ENCODE assay signal across 32 mouse cellular contexts in the genomic region with DNA sequence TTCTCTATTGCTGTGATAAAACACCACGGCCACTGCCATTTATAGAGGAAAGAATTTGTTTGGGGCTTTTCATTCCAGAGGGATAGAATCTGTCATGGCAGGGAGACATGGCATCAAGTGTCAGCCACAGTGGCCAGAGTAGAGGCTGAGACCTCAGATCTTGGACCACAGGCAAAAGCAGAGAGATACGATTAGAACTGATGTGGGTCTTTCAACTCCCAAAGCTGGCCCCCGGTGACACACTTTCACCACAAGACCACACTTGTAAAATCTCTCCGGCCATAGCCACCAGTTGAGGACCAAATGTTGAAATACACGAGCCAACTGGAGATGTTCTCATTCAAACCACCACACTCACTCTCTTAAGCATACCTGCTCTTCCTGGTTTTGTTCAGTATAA. TPM values are rescaled to one million over a fixed set of nuclear protein-coding genes. Genes with fewer than 3 reads are reported as not detected.
"Had no signal": no experiment of that assay in that cellular context is flagged by ENCODE, and none has a peak within 500 bp of the region (broad histone marks: within the 10 kb centered on the region; RNA-seq: fewer than 3 reads in every experiment).

No protein-coding gene starts in this region.

- H3K9me3 ChIP-seq: limb, embryonic 10.5 days; limb, embryonic 12.5 days; limb, embryonic 13.5 days; limb, embryonic 15.5 days; liver, embryonic 12.5 days; liver, embryonic 13.5 days; liver, embryonic 15.5 days; lung, embryonic 15.5 days; megakaryocyte, embryonic 14.5 days; midbrain, embryonic 10.5 days; midbrain, embryonic 12.5 days; midbrain, embryonic 13.5 days; midbrain, embryonic 15.5 days; neural tube, embryonic 12.5 days had no signal

- H3K27me3 ChIP-seq: limb, embryonic 12.5 days; limb, embryonic 13.5 days; limb, embryonic 15.5 days; liver, embryonic 12.5 days; liver, embryonic 13.5 days; liver, embryonic 15.5 days; lung, embryonic 15.5 days; megakaryocyte, embryonic 14.5 days; midbrain, embryonic 12.5 days; midbrain, embryonic 13.5 days; midbrain, embryonic 15.5 days; neural tube, embryonic 12.5 days had no signal

- H3K4me3 ChIP-seq: limb, embryonic 10.5 days; limb, embryonic 12.5 days; limb, embryonic 13.5 days; limb, embryonic 15.5 days; liver, embryonic 12.5 days; liver, embryonic 13.5 days; liver, embryonic 15.5 days; lung, embryonic 15.5 days; megakaryocyte, embryonic 14.5 days; midbrain, embryonic 10.5 days; midbrain, embryonic 12.5 days; midbrain, embryonic 13.5 days; midbrain, embryonic 15.5 days; myocyte; neural tube, embryonic 12.5 days had no signal

- H3K4me1 ChIP-seq: limb, embryonic 12.5 days; limb, embryonic 15.5 days; liver, embryonic 12.5 days; liver, embryonic 13.5 days; liver, embryonic 15.5 days; megakaryocyte, embryonic 14.5 days; midbrain, embryonic 10.5 days; midbrain, embryonic 12.5 days; midbrain, embryonic 13.5 days; midbrain, embryonic 15.5 days; neural tube, embryonic 12.5 days had no signal

- ATAC-seq: liver, embryonic 12.5 days; liver, postnatal 0 days; lung, postnatal 0 days; midbrain, embryonic 13.5 days; midbrain, embryonic 15.5 days had no signal

- H3K9ac ChIP-seq: limb, embryonic 12.5 days; limb, embryonic 13.5 days; limb, embryonic 15.5 days; liver, embryonic 12.5 days; liver, embryonic 13.5 days; liver, embryonic 14.5 days; liver, embryonic 15.5 days; liver, postnatal 0 days; lung, embryonic 14.5 days; lung, embryonic 15.5 days; midbrain, embryonic 12.5 days; midbrain, embryonic 13.5 days; midbrain, embryonic 15.5 days; neural tube, embryonic 12.5 days had no signal

- DNase-seq: left cerebral cortex, postnatal 4 days; liver; liver, embryonic 13.5 days; liver, postnatal 0 days; lung, adult 18-20 months; lung, adult 2 months; lung, embryonic 14.5 days; lung, postnatal 10 days; lung, postnatal 14 days; lung, postnatal 36 days; lung, postnatal 4 days; midbrain, embryonic 14.5 days had no signal

- H3K36me3 ChIP-seq: limb, embryonic 10.5 days; limb, embryonic 12.5 days; limb, embryonic 13.5 days; limb, embryonic 15.5 days; liver, embryonic 12.5 days; liver, embryonic 13.5 days; liver, embryonic 15.5 days; lung, embryonic 15.5 days; midbrain, embryonic 10.5 days; midbrain, embryonic 12.5 days; midbrain, embryonic 13.5 days; midbrain, embryonic 15.5 days; neural tube, embryonic 12.5 days had no signal

- H3K27ac ChIP-seq: limb, embryonic 10.5 days; limb, embryonic 12.5 days; limb, embryonic 13.5 days; limb, embryonic 15.5 days; liver, embryonic 12.5 days; liver, embryonic 13.5 days; liver, embryonic 14.5 days; liver, embryonic 15.5 days; lung, embryonic 15.5 days; macrophage; midbrain, embryonic 10.5 days; midbrain, embryonic 12.5 days; midbrain, embryonic 13.5 days; midbrain, embryonic 15.5 days; neural tube, embryonic 12.5 days had no signal

- H3K4me2 ChIP-seq: limb, embryonic 12.5 days; limb, embryonic 13.5 days; limb, embryonic 15.5 days; liver, embryonic 11.5 days; liver, embryonic 12.5 days; liver, embryonic 13.5 days; liver, embryonic 15.5 days; lung, embryonic 14.5 days; lung, embryonic 15.5 days; midbrain, embryonic 12.5 days; midbrain, embryonic 13.5 days; midbrain, embryonic 15.5 days; neural tube, embryonic 12.5 days had no signal

RNA-seq across cellular contexts. Expression of a gene that starts 29.5 kb away (rescaled TPM):
- total RNA-seq: megakaryocyte-erythroid progenitor cell, adult 5-6 weeks; monocyte, adult 5-6 weeks had no signal
- polyA plus RNA-seq: macrophage had no signal
